Mouse (Mus musculus): ENCODE measurements around the gene C130026I21Rik. TPM values are rescaled to one million over a fixed set of nuclear protein-coding genes. Genes with fewer than 3 reads are reported as not detected.
"Not testable (repeated sequence)": the region's sequence is repeated elsewhere in the genome, so short reads cannot be mapped to it uniquely, and the experiment has no call there.

The C130026I21Rik gene
- polyA plus RNA-seq, 1 experiment from 2014 or later: 0.26 TPM

DNA sequence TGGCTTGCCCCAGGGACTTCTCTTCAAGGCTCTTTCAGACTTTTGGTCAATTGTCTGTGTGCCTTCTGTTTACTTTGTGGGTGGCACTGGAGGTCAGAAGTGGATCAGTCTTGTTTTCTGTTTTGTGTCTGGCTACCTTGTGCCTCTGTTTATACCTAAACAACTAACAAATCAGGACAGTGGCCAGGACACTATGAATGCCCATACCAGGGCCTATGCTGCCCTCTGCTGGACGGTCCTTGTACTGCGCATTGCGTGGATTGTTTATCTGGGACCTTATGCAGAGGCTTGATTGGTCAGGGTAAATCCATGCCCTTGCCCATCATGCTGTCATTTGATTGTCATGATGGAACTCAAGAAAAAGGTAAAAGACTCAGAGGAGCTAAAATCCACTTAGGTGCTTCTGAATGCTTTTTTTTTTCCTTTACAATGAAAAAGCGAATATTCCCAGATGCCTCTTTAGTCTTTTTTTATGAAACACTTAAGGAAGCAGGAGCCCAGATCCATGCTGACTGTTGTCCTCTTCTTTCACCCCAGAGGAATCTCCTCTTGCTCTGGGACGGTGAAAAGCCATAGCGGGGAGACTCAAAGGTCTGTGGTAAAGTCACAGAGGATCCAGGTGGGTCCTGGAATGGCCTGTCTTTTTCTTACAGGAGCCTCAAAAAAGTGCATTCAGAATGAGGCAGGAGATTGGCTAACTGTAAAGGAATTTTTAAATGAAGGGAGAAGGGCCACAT lies 155.5 kb downstream of the C130026I21Rik start:
- H3K4me2 ChIP-seq; H3K36me3 ChIP-seq; H3K27ac ChIP-seq (replicated peaks); H3K9ac ChIP-seq; H3K27me3 ChIP-seq; H3K4me1 ChIP-seq (replicated peaks); ATAC-seq (ENCODE audit: low FRiP score, low read depth); H3K4me3 ChIP-seq; H3K9me3 ChIP-seq: not testable (repeated sequence)
- WGBS: 59% methylated on average over 6 of the region's 6 CpGs

- not testable (repeated sequence) for H3K27me3 ChIP-seq; H3K9ac ChIP-seq; H3K36me3 ChIP-seq; H3K4me3 ChIP-seq; H3K4me1 ChIP-seq (replicated peaks); H3K27ac ChIP-seq (replicated peaks); ATAC-seq (ENCODE audit: low FRiP score, low read depth); H3K9me3 ChIP-seq; H3K4me2 ChIP-seq
- WGBS: 83% methylated on average over 3 of the region's 3 CpGs
Measured at GRCm38 (mm10) chr1:85114078-85114477, 156.3 kb downstream of the C130026I21Rik start.

DNA sequence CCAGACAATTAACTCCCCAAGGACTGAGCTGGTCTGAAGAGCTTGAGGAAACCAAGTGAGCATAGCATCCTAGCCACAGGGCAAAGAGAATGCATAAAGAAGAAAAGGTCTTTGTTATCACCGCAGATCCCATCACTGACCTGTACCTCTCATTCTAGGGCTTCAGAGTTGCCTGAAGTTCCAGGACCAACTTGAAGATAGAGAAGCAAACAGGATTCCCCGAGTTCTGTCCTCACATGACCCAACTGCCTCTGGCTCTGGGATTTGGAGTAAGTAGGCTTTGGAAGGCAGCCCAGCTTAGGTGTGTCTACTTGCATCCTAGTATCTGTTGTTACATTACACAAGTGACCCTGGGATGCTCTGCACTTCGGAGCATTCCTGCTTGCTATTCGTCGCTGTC lies 157.5 kb downstream of the C130026I21Rik start:
- not testable (repeated sequence) for H3K27me3 ChIP-seq; H3K9me3 ChIP-seq; H3K4me1 ChIP-seq (replicated peaks); ATAC-seq (ENCODE audit: low FRiP score, low read depth); H3K4me3 ChIP-seq; H3K27ac ChIP-seq (replicated peaks); H3K9ac ChIP-seq; H3K36me3 ChIP-seq; H3K4me2 ChIP-seq
- 67% methylated on average over 2 of the region's 5 CpGs for WGBS

DNA sequence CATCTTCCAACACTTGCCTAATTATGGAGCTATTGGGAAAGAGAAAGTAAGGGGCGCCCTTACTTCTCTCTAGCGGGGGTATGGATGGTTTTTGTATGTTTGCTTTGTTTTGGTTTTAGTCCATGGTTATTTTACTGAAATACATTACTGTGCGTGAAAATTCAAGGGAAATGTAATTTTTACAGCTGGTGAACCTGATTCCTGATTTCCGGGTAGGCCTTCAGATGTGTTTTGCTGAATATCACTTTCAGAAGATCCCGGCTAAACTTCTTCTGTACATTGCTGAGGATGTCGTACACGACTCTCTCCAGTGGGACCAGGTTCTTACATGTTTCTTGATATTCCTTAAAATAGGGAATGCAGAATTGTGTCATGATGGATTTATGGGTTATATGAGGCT lies 158.1 kb downstream of the C130026I21Rik start:
- not testable (repeated sequence) for H3K27me3 ChIP-seq; H3K4me2 ChIP-seq; H3K36me3 ChIP-seq; H3K4me3 ChIP-seq; ATAC-seq (ENCODE audit: low FRiP score, low read depth); H3K4me1 ChIP-seq (replicated peaks); H3K9me3 ChIP-seq; H3K27ac ChIP-seq (replicated peaks); H3K9ac ChIP-seq
- WGBS: 88% methylated on average over 7 of the region's 7 CpGs

DNA sequence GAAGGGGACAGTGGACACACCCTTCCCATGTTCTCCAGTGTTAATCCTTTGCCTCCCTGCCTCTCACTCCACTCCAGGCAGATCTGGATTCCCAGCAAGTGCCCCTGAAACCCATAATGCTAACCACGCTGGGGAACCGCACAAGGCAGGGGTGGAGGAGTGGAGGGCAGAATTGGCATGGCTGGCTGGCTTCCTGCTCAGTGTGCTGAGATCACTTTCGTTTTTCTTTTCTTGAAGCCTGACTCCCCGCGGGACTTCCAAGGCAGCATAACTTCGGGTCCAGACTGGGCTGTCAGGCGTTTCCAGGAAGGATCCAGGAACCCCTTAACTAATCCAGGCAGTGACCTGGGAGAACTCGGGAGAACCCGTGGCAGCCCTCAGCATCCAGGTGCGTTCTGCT lies 158.8 kb downstream of the C130026I21Rik start:
- 75% methylated on average over 10 of the region's 10 CpGs for WGBS
- not testable (repeated sequence) for H3K9me3 ChIP-seq; H3K36me3 ChIP-seq; H3K4me3 ChIP-seq; ATAC-seq (ENCODE audit: low FRiP score, low read depth); H3K4me2 ChIP-seq; H3K27me3 ChIP-seq; H3K4me1 ChIP-seq (replicated peaks); H3K27ac ChIP-seq (replicated peaks); H3K9ac ChIP-seq

DNA sequence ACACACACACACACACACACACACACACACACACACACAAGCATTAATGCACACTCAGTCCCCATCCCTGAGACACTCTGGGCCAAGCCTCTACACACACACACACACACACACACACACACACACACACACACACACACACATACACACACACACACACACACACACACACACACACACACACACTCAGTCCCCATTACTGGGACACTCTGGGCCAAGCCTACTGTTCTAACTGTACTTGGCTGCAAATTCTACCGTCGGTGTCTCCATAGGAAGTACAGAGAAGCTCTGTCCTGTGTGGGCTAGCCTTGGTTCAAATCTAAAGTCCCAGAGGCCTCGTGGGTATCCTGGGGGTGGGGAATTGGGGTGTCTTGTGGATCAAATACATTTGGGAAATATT lies 159.5 kb downstream of the C130026I21Rik start:
- not testable (repeated sequence) for H3K36me3 ChIP-seq; H3K27ac ChIP-seq (replicated peaks); H3K9me3 ChIP-seq; ATAC-seq (ENCODE audit: low FRiP score, low read depth); H3K27me3 ChIP-seq; H3K4me2 ChIP-seq; H3K4me3 ChIP-seq; H3K9ac ChIP-seq; H3K4me1 ChIP-seq (replicated peaks)
- 81% methylated on average over 3 of the region's 3 CpGs for WGBS

GRCm38 (mm10) chr1:85109753-85110152 lies 160.6 kb downstream of the C130026I21Rik start, which contains the start of gene A530032D15Rik:
Gene A530032D15Rik, minus strand, starts transcription at chr1:85109853.
- WGBS: 94% methylated on average over 2 of the region's 7 CpGs
- H3K4me2 ChIP-seq; H3K27ac ChIP-seq (replicated peaks); ATAC-seq (ENCODE audit: low FRiP score, low read depth); H3K36me3 ChIP-seq; H3K4me3 ChIP-seq; H3K9ac ChIP-seq; H3K27me3 ChIP-seq; H3K9me3 ChIP-seq; H3K4me1 ChIP-seq (replicated peaks): not testable (repeated sequence)

- H3K9ac ChIP-seq; H3K27me3 ChIP-seq; H3K27ac ChIP-seq (replicated peaks); H3K4me1 ChIP-seq (replicated peaks); H3K4me2 ChIP-seq; H3K4me3 ChIP-seq; ATAC-seq (ENCODE audit: low FRiP score, low read depth); H3K9me3 ChIP-seq; H3K36me3 ChIP-seq: not testable (repeated sequence)
- WGBS: 71% methylated on average over 5 of the region's 6 CpGs
Measured at GRCm38 (mm10) chr1:85106013-85106412, 164.4 kb downstream of the C130026I21Rik start.

DNA sequence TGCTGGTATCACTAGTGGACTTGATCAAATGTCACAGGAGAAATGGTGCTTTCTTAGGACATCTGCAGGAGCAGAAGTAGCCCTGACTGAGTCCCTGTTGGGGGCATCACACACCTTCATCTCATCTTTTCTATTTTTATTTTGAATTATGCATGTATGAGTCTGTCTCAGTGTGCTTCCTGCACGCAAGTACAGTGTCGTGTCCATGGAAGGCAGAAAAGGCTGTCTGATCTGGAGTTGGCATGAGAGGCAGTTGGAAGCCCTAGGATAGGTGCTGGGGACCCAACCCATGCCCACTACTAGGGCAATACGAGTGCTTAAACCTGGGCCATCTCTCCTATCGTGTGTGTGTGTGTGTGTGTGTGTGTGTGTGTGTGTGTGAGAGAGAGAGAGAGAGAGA lies 165.0 kb downstream of the C130026I21Rik start:
- 87% methylated on average over 4 of the region's 4 CpGs for WGBS
- H3K27me3 ChIP-seq; H3K4me2 ChIP-seq; ATAC-seq (ENCODE audit: low FRiP score, low read depth); H3K9ac ChIP-seq; H3K4me1 ChIP-seq (replicated peaks); H3K9me3 ChIP-seq; H3K36me3 ChIP-seq; H3K4me3 ChIP-seq; H3K27ac ChIP-seq (replicated peaks): not testable (repeated sequence)

GRCm38 (mm10) chr1:85101754-85102153 lies 168.6 kb downstream of the C130026I21Rik start:
- H3K36me3 ChIP-seq; H3K27ac ChIP-seq (replicated peaks); ATAC-seq (ENCODE audit: low FRiP score, low read depth); H3K9ac ChIP-seq; H3K4me2 ChIP-seq; H3K4me1 ChIP-seq (replicated peaks); H3K27me3 ChIP-seq; H3K4me3 ChIP-seq; H3K9me3 ChIP-seq: not testable (repeated sequence)
- 88% methylated on average over 4 of the region's 4 CpGs for WGBS

DNA sequence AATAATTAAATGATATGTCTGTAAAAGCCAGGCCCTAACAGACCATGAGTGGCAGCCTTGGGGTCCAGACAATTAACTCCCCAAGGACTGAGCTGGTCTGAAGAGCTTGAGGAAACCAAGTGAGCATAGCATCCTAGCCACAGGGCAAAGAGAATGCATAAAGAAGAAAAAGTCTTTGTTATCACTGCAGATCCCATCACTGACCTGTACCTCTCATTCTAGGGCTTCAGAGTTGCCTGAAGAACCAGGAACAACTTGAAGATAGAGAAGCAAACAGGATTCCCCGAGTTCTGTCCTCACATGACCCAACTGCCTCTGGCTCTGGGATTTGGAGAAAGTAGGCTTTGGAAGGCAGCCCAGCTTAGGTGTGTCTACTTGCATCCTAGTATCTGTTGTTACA lies 170.5 kb downstream of the C130026I21Rik start, which contains the start of gene Gm10553:
Gm10553 (plus strand) TSS at position 301 of the 400 bp plus-strand sequence.
- not testable (repeated sequence) for H3K27ac ChIP-seq (replicated peaks); H3K36me3 ChIP-seq; ATAC-seq (ENCODE audit: low FRiP score, low read depth); H3K9me3 ChIP-seq; H3K27me3 ChIP-seq; H3K4me2 ChIP-seq; H3K4me3 ChIP-seq; H3K4me1 ChIP-seq (replicated peaks); H3K9ac ChIP-seq
- 68% methylated on average over 1 of the region's 1 CpGs for WGBS

- WGBS: 80% methylated on average over 7 of the region's 7 CpGs
- H3K36me3 ChIP-seq; H3K9me3 ChIP-seq; H3K4me1 ChIP-seq (replicated peaks); H3K27ac ChIP-seq (replicated peaks); H3K27me3 ChIP-seq; H3K4me2 ChIP-seq; H3K9ac ChIP-seq; H3K4me3 ChIP-seq; ATAC-seq (ENCODE audit: low FRiP score, low read depth): not testable (repeated sequence)
Measured at GRCm38 (mm10) chr1:85099081-85099480, 171.3 kb downstream of the C130026I21Rik start.

DNA sequence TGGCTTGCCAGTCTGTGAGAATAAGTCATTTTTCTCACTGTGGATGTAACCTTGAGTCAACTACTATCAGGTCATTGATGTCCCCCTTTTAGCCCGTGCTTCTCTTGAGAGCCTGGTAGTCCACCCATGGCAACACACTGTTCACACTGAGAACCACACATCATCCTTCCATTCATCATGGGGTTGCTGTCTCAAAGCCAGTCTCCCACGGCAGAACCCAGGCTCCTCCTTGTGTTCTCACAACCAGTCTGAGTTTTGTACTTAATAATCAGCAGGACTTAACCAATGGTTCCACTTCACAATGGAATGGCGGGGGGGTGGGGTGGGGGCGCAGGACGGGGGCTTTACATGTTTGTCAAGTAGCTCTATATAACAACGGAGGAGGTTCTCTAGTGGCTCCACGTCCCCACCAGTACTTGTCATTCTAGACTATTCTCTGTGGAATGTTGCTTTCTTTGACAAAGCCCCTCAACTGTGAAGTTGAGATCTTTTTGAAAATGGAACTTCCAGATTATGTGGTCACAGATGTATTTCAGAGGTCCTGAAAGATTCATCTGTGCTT lies 177.3 kb downstream of the C130026I21Rik start:
- not testable (repeated sequence) for H3K9me3 ChIP-seq; H3K4me3 ChIP-seq; H3K9ac ChIP-seq; H3K27ac ChIP-seq (replicated peaks); H3K36me3 ChIP-seq; H3K4me2 ChIP-seq; ATAC-seq (ENCODE audit: low FRiP score, low read depth); H3K4me1 ChIP-seq (replicated peaks); H3K27me3 ChIP-seq
- 86% methylated on average over 6 of the region's 7 CpGs for WGBS
